Mouse (Mus musculus): ENCODE data around the gene Pnmal2. TPM values are rescaled to one million over a fixed set of nuclear protein-coding genes. Genes with fewer than 3 reads are reported as not detected.
A peak's percentile ranks its signal among the peaks of the same experiment; 100 is the strongest.

Gene Pnmal2
- polyA plus RNA-seq, 1 experiment from 2014 or later: 0.06 TPM

DNA sequence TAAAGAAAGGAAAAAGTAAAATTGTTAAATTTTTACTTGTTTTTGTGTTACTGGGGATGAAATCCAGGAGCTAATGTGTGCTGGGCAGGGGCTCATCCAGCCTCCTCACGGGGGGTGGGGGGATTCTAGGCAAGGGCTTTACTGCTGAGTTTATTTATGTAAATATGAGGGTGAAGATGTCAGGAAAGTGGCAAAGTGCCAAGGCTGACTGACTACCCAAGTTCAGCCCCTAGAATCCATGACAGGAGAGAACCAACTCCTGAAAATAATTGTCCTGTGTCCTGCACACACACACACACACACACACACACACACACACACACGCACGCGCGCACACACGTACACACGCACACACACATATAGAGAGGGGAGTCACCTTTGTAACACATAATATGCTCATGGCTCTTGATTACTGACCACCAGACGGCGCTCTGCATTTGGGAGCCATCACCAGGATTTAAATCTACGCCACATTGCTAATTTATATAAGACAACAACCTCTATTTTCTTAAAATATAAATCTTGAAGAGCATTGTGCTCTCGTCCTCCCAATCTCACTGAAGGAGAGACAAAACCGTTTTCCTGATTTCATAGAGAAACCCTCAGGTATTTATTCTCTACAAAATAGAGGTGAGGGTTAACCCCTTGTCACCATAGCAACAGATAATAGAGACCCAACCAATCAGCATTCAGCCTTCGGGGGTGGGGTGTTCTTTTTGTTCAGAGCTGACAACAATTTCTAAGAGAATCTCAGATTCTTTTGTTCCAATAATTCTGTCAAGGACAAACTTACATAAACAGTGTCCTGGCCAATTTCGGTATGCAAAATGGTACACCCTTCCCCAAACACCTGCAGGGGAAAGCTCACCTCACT is 11.5 kb upstream of the Pnmal2 start:
- Histone ChIP-seq H3K4me2 (ENCODE audit: low read depth, low read length) (no peak overlapping the region), H3K27ac (ENCODE audit: low read depth) (no peak overlapping the region), H3K27me3 (ENCODE audit: insufficient read depth, low read length) (no peaks in the 10 kb centered on the region), H3K4me3 (ENCODE audit: low read depth, low read length) (no peak overlapping the region), H3K9me3 (ENCODE audit: low read length) (no peaks in the 10 kb centered on the region), H3K9ac (replicated peaks) (no peak overlapping the region), H3K4me1 (ENCODE audit: insufficient read depth) (no peaks in the 10 kb centered on the region), H3K36me3 (replicated peaks; ENCODE audit: insufficient read depth, low read length) (no peaks in the 10 kb centered on the region)
- ATAC-seq (peak; percentile 55), DNase-seq (peak; percentile 59)
- 41% methylated on average over 14 of the region's 14 CpGs for WGBS (ENCODE audit: insufficient replicate concordance)
- no peak for TF ChIP-seq EP300 (IDR thresholded peaks at IDR 0.05; ENCODE audit: low read depth)
- TF ChIP-seq CTCF (IDR thresholded peaks at IDR 0.05; ENCODE audit: low read depth): peak; percentile 78

DNA sequence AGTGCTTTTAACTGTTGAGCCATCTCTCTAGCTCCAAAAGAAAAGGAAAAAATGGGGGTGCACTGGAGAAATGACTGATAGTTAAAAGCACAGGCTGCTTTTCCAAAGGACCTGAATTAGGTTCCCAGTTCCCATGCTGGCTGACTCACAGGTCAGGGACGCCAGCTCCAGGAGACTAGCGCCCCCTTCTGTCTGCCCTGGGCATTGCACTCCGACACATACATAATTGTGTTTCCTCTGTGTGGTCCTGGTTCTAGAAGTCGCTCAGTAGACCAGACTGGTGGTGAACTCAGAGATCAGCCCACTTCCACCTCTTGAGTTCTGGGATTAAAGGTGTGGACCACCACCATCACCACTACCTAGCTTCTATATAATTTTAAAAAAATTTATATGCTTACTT is 7.2 kb upstream of the Pnmal2 start:
- H3K9ac ChIP-seq (replicated peaks): no peak overlapping the region
- no peak overlapping the region for H3K4me2 ChIP-seq (ENCODE audit: low read depth, low read length)
- H3K36me3 ChIP-seq (replicated peaks; ENCODE audit: insufficient read depth, low read length): no peaks in the 10 kb centered on the region
- TF ChIP-seq EP300 (IDR thresholded peaks at IDR 0.05; ENCODE audit: low read depth) (no peak), CTCF (IDR thresholded peaks at IDR 0.05; ENCODE audit: low read depth) (peak; percentile 56)
- 47% methylated on average over 4 of the region's 4 CpGs for WGBS (ENCODE audit: insufficient replicate concordance)
- H3K9me3 ChIP-seq (ENCODE audit: low read length): no peaks in the 10 kb centered on the region
- H3K4me1 ChIP-seq (ENCODE audit: insufficient read depth): no peaks in the 10 kb centered on the region
- DNase-seq: peak; percentile 47
- no peak overlapping the region for H3K27ac ChIP-seq (ENCODE audit: low read depth)
- H3K27me3 ChIP-seq (ENCODE audit: insufficient read depth, low read length): no peaks in the 10 kb centered on the region
- ATAC-seq: no peak
- no peak overlapping the region for H3K4me3 ChIP-seq (ENCODE audit: low read depth, low read length)

DNA sequence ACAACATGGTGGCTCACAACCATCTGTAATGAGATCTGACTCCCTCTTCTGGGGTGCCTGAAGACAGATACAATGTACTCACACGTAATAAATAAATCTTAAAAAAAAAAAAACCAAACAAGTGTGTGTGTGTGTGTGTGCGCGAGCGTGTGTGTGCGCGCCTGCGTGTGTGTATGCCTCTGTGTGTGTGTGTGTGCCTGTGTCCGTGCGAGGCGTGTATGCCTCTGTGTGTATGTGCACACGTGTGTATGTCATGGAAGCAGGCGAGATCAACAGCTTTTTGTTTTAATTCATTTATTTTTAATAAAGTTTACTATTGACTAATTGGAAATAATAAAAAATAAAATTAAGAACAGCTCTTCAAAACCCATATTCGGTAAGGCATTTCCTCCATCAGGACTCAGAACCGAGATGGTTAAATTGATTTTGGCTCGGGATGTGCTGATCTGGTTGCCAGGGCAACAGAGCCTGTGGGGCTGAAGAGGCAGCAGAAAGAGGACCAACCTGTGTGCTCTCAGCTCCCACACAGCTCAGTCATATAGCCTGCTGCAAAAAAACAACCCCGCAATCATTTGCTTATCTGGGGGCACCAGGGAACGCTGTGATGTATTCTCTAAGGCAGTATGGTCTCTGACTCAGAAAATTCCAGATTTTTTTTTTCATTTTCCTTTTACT is 6.2 kb upstream of the Pnmal2 start:
- no peaks in the 10 kb centered on the region for H3K36me3 ChIP-seq (replicated peaks; ENCODE audit: insufficient read depth, low read length)
- H3K9ac ChIP-seq (replicated peaks): no peak overlapping the region
- H3K27me3 ChIP-seq (ENCODE audit: insufficient read depth, low read length): no peaks in the 10 kb centered on the region
- no peak for DNase-seq
- H3K4me3 ChIP-seq (ENCODE audit: low read depth, low read length): no peak overlapping the region
- H3K9me3 ChIP-seq (ENCODE audit: low read length): no peaks in the 10 kb centered on the region
- no peak overlapping the region for H3K4me2 ChIP-seq (ENCODE audit: low read depth, low read length)
- H3K4me1 ChIP-seq (ENCODE audit: insufficient read depth): no peaks in the 10 kb centered on the region
- no peak for ATAC-seq
- H3K27ac ChIP-seq (ENCODE audit: low read depth): no peak overlapping the region
- no peak for TF ChIP-seq CTCF (IDR thresholded peaks at IDR 0.05; ENCODE audit: low read depth)
- no peak for TF ChIP-seq EP300 (IDR thresholded peaks at IDR 0.05; ENCODE audit: low read depth)
- 66% methylated on average over 17 of the region's 17 CpGs for WGBS (ENCODE audit: insufficient replicate concordance)

DNA sequence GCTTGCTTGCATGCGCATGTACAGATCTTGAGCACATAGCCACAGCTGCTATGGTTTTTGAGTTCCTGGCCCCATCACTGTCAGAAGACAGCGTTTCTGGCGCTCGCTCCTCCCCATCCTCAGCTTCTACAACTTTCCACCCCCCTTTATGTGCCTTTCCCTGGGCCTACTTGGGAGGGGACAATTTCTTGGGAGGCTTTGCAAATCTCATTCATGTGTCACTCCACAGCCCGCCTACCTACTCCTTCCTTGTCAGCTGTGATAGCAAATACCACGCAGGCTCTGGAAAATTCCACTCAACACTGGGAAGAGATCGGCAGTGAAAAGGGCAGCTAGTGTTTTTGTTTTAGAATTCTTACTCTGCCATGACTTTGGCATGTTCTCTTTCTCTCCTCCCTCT is 4.2 kb upstream of the Pnmal2 start:
- 60% methylated on average over 7 of the region's 7 CpGs for WGBS (ENCODE audit: insufficient replicate concordance)
- Histone ChIP-seq H3K4me3 (ENCODE audit: low read depth, low read length) (no peak overlapping the region), H3K27me3 (ENCODE audit: insufficient read depth, low read length) (peaks cover 16% of the 10 kb centered on the region), H3K4me1 (ENCODE audit: insufficient read depth) (peaks cover 6% of the 10 kb centered on the region), H3K9me3 (ENCODE audit: low read length) (no peaks in the 10 kb centered on the region), H3K36me3 (replicated peaks; ENCODE audit: insufficient read depth, low read length) (no peaks in the 10 kb centered on the region), H3K27ac (ENCODE audit: low read depth) (no peak overlapping the region), H3K9ac (replicated peaks) (no peak overlapping the region), H3K4me2 (ENCODE audit: low read depth, low read length) (no peak overlapping the region)
- DNase-seq (no peak), ATAC-seq (no peak)
- TF ChIP-seq CTCF (IDR thresholded peaks at IDR 0.05; ENCODE audit: low read depth) (no peak), EP300 (IDR thresholded peaks at IDR 0.05; ENCODE audit: low read depth) (no peak)

DNA sequence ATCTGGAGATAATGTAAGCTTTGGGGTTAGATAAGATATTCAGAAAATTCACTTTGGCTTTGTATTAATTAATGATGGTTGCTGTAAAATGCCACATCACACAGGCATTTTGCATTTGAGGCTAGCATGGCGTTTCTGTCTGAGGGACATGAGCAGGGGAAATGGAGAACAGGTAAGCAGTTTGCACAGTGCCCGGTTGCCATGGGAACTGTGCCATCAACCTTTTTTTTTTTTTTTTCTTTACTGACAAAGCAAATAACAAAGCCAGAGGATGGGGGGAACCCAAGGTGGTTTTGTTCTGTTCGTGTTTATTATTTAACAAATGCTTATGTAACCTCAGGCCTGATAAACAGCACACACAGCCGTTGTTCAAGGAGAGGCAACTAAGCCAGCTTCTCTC is 1.6 kb upstream of the Pnmal2 start:
- peaks cover 14% of the 10 kb centered on the region for H3K4me1 ChIP-seq (ENCODE audit: insufficient read depth)
- no peak for TF ChIP-seq CTCF (IDR thresholded peaks at IDR 0.05; ENCODE audit: low read depth)
- TF ChIP-seq EP300 (IDR thresholded peaks at IDR 0.05; ENCODE audit: low read depth): no peak
- peaks cover 42% of the 10 kb centered on the region for H3K27me3 ChIP-seq (ENCODE audit: insufficient read depth, low read length)
- H3K4me2 ChIP-seq (ENCODE audit: low read depth, low read length): no peak overlapping the region
- no peak overlapping the region for H3K4me3 ChIP-seq (ENCODE audit: low read depth, low read length)
- H3K36me3 ChIP-seq (replicated peaks; ENCODE audit: insufficient read depth, low read length): no peaks in the 10 kb centered on the region
- H3K27ac ChIP-seq (ENCODE audit: low read depth): no peak overlapping the region
- DNase-seq (no peak), ATAC-seq (no peak)
- H3K9me3 ChIP-seq (ENCODE audit: low read length): no peaks in the 10 kb centered on the region
- no peak overlapping the region for H3K9ac ChIP-seq (replicated peaks)
- WGBS (ENCODE audit: insufficient replicate concordance): 50% methylated on average over 4 of the region's 4 CpGs

DNA sequence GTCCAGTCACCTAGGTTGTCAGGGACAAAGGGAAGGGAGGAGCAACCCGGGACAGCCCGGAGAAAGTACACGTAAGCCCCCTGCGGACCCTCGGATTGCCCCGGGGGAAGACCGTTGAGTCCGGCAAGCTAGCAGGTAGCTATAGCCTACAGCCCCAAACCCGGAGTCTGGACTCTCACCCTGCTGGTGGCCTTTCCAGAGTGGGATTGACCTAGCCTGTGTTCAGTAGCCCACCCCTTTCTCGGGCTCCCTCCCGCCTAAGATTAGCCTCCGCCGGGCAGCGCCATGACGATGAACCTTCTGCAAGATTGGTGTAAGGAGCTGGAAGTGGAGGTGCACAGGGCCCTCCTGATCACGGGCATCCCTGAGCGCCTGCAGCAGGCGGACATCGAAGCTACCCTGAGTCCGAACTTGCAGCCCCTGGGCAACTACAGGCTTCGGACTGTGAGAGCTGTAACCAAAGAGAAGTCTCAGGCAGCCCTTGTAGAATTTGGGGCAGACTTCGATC is 380 bp downstream of the Pnmal2 start:
- Histone ChIP-seq H3K27ac (ENCODE audit: low read depth) (no peak overlapping the region), H3K9ac (replicated peaks) (no peak overlapping the region; the same call in 1 of the 2 replicates), H3K4me1 (ENCODE audit: insufficient read depth) (peaks cover 15% of the 10 kb centered on the region), H3K27me3 (ENCODE audit: insufficient read depth, low read length) (peaks cover 62% of the 10 kb centered on the region), H3K9me3 (ENCODE audit: low read length) (no peaks in the 10 kb centered on the region), H3K4me3 (ENCODE audit: low read depth, low read length) (peak overlapping the region; percentile 47), H3K4me2 (ENCODE audit: low read depth, low read length) (peak overlapping the region; percentile 74), H3K36me3 (replicated peaks; ENCODE audit: insufficient read depth, low read length) (no peaks in the 10 kb centered on the region)
- 4% methylated on average over 22 of the region's 22 CpGs for WGBS (ENCODE audit: insufficient replicate concordance)
- no peak for TF ChIP-seq EP300 (IDR thresholded peaks at IDR 0.05; ENCODE audit: low read depth)
- no peak for DNase-seq
- peak; percentile 23; the same call in 1 of the 2 replicates for ATAC-seq
